Mouse (Mus musculus): ENCODE results near the gene Fam43a. TPM values are rescaled to one million over a fixed set of nuclear protein-coding genes. Genes with fewer than 3 reads are reported as not detected.
A peak's percentile ranks its signal among the peaks of the same experiment; 100 is the strongest.

Fam43a gene
- polyA plus RNA-seq, 1 experiment from 2014 or later: 13.0 TPM

- H3K4me2 ChIP-seq: no peak overlapping the region
- no peak overlapping the region for H3K9ac ChIP-seq
- H3K4me3 ChIP-seq (ENCODE audit: low read depth, low read length): no peak overlapping the region
- ATAC-seq (ENCODE audit: insufficient read depth) (no peak), DNase-seq (no peak)
- 46% methylated on average over 6 of the region's 6 CpGs for WGBS
- H3K4me1 ChIP-seq (ENCODE audit: insufficient read depth): no peaks in the 10 kb centered on the region
- no peaks in the 10 kb centered on the region for H3K27me3 ChIP-seq (ENCODE audit: insufficient read depth, low read length)
- no peak for TF ChIP-seq CTCF (IDR thresholded peaks at IDR 0.05; ENCODE audit: low read depth)
- H3K36me3 ChIP-seq (ENCODE audit: insufficient read depth): no peaks in the 10 kb centered on the region
- H3K27ac ChIP-seq (ENCODE audit: low read depth): no peak overlapping the region
- H3K9me3 ChIP-seq (ENCODE audit: low read depth, low read length): no peaks in the 10 kb centered on the region
Observed at GRCm38 (mm10) chr16:30614705-30615317, 15.3 kb downstream of the Fam43a start.

GRCm38 (mm10) chr16:30616281-30616680 is 16.8 kb downstream of the Fam43a start:
- Histone ChIP-seq H3K9me3 (ENCODE audit: low read depth, low read length) (no peaks in the 10 kb centered on the region), H3K27ac (ENCODE audit: low read depth) (no peak overlapping the region), H3K4me1 (ENCODE audit: insufficient read depth) (no peaks in the 10 kb centered on the region), H3K9ac (no peak overlapping the region), H3K36me3 (ENCODE audit: insufficient read depth) (no peaks in the 10 kb centered on the region), H3K4me3 (ENCODE audit: low read depth, low read length) (no peak overlapping the region), H3K27me3 (ENCODE audit: insufficient read depth, low read length) (no peaks in the 10 kb centered on the region), H3K4me2 (no peak overlapping the region)
- ATAC-seq (ENCODE audit: insufficient read depth) (no peak), DNase-seq (no peak)
- TF ChIP-seq CTCF (IDR thresholded peaks at IDR 0.05; ENCODE audit: low read depth): no peak
- 45% methylated on average over 3 of the region's 3 CpGs for WGBS

GRCm38 (mm10) chr16:30623645-30624044 is 24.1 kb downstream of the Fam43a start:
- TF ChIP-seq CTCF (IDR thresholded peaks at IDR 0.05; ENCODE audit: low read depth): no peak
- H3K4me2 ChIP-seq: no peak overlapping the region
- no peaks in the 10 kb centered on the region for H3K36me3 ChIP-seq (ENCODE audit: insufficient read depth)
- H3K27me3 ChIP-seq (ENCODE audit: insufficient read depth, low read length): no peaks in the 10 kb centered on the region
- 71% methylated on average over 7 of the region's 7 CpGs for WGBS
- H3K9me3 ChIP-seq (ENCODE audit: low read depth, low read length): no peaks in the 10 kb centered on the region
- DNase-seq (no peak), ATAC-seq (ENCODE audit: insufficient read depth) (no peak)
- H3K27ac ChIP-seq (ENCODE audit: low read depth): no peak overlapping the region
- no peak overlapping the region for H3K4me3 ChIP-seq (ENCODE audit: low read depth, low read length)
- H3K9ac ChIP-seq: no peak overlapping the region
- no peaks in the 10 kb centered on the region for H3K4me1 ChIP-seq (ENCODE audit: insufficient read depth)

GRCm38 (mm10) chr16:30624640-30625039 is 25.1 kb downstream of the Fam43a start:
- no peak for ATAC-seq (ENCODE audit: insufficient read depth)
- no peaks in the 10 kb centered on the region for H3K4me1 ChIP-seq (ENCODE audit: insufficient read depth)

GRCm38 (mm10) chr16:30627586-30628337 is 28.2 kb downstream of the Fam43a start:
- Histone ChIP-seq H3K27me3 (ENCODE audit: insufficient read depth, low read length) (no peaks in the 10 kb centered on the region), H3K9me3 (ENCODE audit: low read depth, low read length) (no peaks in the 10 kb centered on the region), H3K27ac (ENCODE audit: low read depth) (no peak overlapping the region), H3K36me3 (ENCODE audit: insufficient read depth) (no peaks in the 10 kb centered on the region), H3K4me1 (ENCODE audit: insufficient read depth) (no peaks in the 10 kb centered on the region), H3K4me2 (no peak overlapping the region), H3K9ac (no peak overlapping the region), H3K4me3 (ENCODE audit: low read depth, low read length) (no peak overlapping the region)
- 62% methylated on average over 11 of the region's 11 CpGs for WGBS
- DNase-seq: peak; percentile 34
- ATAC-seq (ENCODE audit: insufficient read depth): no peak
- no peak for TF ChIP-seq CTCF (IDR thresholded peaks at IDR 0.05; ENCODE audit: low read depth)

More at GRCm38 (mm10) chr16:30624640-30625039, 25.1 kb downstream of the Fam43a start:
- no peak for TF ChIP-seq CTCF (IDR thresholded peaks at IDR 0.05; ENCODE audit: low read depth)
- DNase-seq: no peak
- Histone ChIP-seq H3K36me3 (ENCODE audit: insufficient read depth) (no peaks in the 10 kb centered on the region), H3K27me3 (ENCODE audit: insufficient read depth, low read length) (no peaks in the 10 kb centered on the region), H3K27ac (ENCODE audit: low read depth) (no peak overlapping the region), H3K4me3 (ENCODE audit: low read depth, low read length) (no peak overlapping the region), H3K9me3 (ENCODE audit: low read depth, low read length) (no peaks in the 10 kb centered on the region), H3K9ac (no peak overlapping the region), H3K4me2 (no peak overlapping the region)
- 58% methylated on average over 2 of the region's 2 CpGs for WGBS

- H3K4me1 ChIP-seq (ENCODE audit: insufficient read depth): no peaks in the 10 kb centered on the region
- H3K4me3 ChIP-seq (ENCODE audit: low read depth, low read length): no peak overlapping the region
- no peak for DNase-seq
- no peak for TF ChIP-seq CTCF (IDR thresholded peaks at IDR 0.05; ENCODE audit: low read depth)
- no peak for ATAC-seq (ENCODE audit: insufficient read depth)
- H3K9ac ChIP-seq: no peak overlapping the region
- no peak overlapping the region for H3K4me2 ChIP-seq
- WGBS: 43% methylated on average over 6 of the region's 6 CpGs
- H3K27ac ChIP-seq (ENCODE audit: low read depth): no peak overlapping the region
- no peaks in the 10 kb centered on the region for H3K36me3 ChIP-seq (ENCODE audit: insufficient read depth)
- H3K9me3 ChIP-seq (ENCODE audit: low read depth, low read length): no peaks in the 10 kb centered on the region
- no peaks in the 10 kb centered on the region for H3K27me3 ChIP-seq (ENCODE audit: insufficient read depth, low read length)
Observed at GRCm38 (mm10) chr16:30628401-30628800, 28.9 kb downstream of the Fam43a start.

GRCm38 (mm10) chr16:30629509-30629908 is 30.0 kb downstream of the Fam43a start:
- WGBS: 87% methylated on average over 5 of the region's 5 CpGs
- no peaks in the 10 kb centered on the region for H3K4me1 ChIP-seq (ENCODE audit: insufficient read depth)
- H3K4me3 ChIP-seq (ENCODE audit: low read depth, low read length): no peak overlapping the region
- DNase-seq (no peak), ATAC-seq (ENCODE audit: insufficient read depth) (no peak)
- no peaks in the 10 kb centered on the region for H3K9me3 ChIP-seq (ENCODE audit: low read depth, low read length)
- H3K4me2 ChIP-seq: no peak overlapping the region
- no peak overlapping the region for H3K9ac ChIP-seq
- no peaks in the 10 kb centered on the region for H3K36me3 ChIP-seq (ENCODE audit: insufficient read depth)
- H3K27ac ChIP-seq (ENCODE audit: low read depth): no peak overlapping the region
- no peaks in the 10 kb centered on the region for H3K27me3 ChIP-seq (ENCODE audit: insufficient read depth, low read length)
- no peak for TF ChIP-seq CTCF (IDR thresholded peaks at IDR 0.05; ENCODE audit: low read depth)
